Mouse (Mus musculus) myocyte (in vitro differentiated cells): Measurements from ENCODE around the gene Prr15l. TPM values are rescaled to one million over a fixed set of nuclear protein-coding genes. Genes with fewer than 3 reads are reported as not detected.

Experiments used
- H3K27me3 ChIP-seq: one replicate; pipeline ENCODE4 v1.6.1; 2011; ENCODE audit not compliant: control insufficient read depth, insufficient read depth, insufficient read length
- H3K36me3 ChIP-seq: one replicate; pipeline ENCODE4 v1.6.1; 2011; ENCODE audit not compliant: control insufficient read depth, insufficient read depth
- H3K4me2 ChIP-seq: one replicate; pipeline ENCODE4 v1.6.1; 2011; ENCODE audit warnings: low read depth, control low read depth
- H3K4me3 ChIP-seq: one replicate; pipeline ENCODE4 v1.5.1; 2011; ENCODE audit warnings: mild to moderate bottlenecking, control low read depth, moderate library complexity
- H3K79me2 ChIP-seq: one replicate; pipeline ENCODE4 v1.6.1; 2011; ENCODE audit not compliant: control insufficient read depth, insufficient read depth
- H3ac ChIP-seq: one replicate; pipeline ENCODE4 v1.6.1; 2011; ENCODE audit not compliant: control insufficient read depth, insufficient read length
- CEBPB ChIP-seq: IDR thresholded peaks from 2 replicates; pipeline ENCODE4 v1.6.1; 2011; ENCODE audit warnings: mild to moderate bottlenecking, moderate library complexity; ENCODE audit not compliant: poor library complexity, insufficient read depth, severe bottlenecking
- E2F4 ChIP-seq: IDR thresholded peaks from one replicate; pipeline ENCODE4 v1.6.1; 2011; ENCODE audit warnings: mild to moderate bottlenecking, control low read depth, moderate library complexity; ENCODE audit not compliant: insufficient read depth
- MAX ChIP-seq: IDR thresholded peaks from one replicate; pipeline ENCODE4 v1.6.1; 2011; ENCODE audit warnings: low read depth, mild to moderate bottlenecking, control low read depth
- MYOD1 ChIP-seq, 3 experiments: IDR thresholded peaks; one replicate each; pipeline ENCODE4 v1.6.1; 2011; ENCODE audit warnings: control low read depth in 2 of 3, low read depth in 2 of 3, mild to moderate bottlenecking in 2 of 3, moderate library complexity in 1 of 3; ENCODE audit not compliant: insufficient read length in 2 of 3, control insufficient read depth in 1 of 3
- MYOG ChIP-seq, 3 experiments: IDR thresholded peaks; one replicate each; pipeline ENCODE4 v1.6.1; 2011; ENCODE audit warnings: control low read depth in 2 of 3, low read depth in 2 of 3, mild to moderate bottlenecking in 2 of 3; ENCODE audit not compliant: insufficient read length in 2 of 3, control insufficient read depth in 1 of 3, insufficient read depth in 1 of 3
- POLR2A ChIP-seq: IDR thresholded peaks from one replicate; pipeline ENCODE4 v1.6.1; 2011; ENCODE audit warnings: low read depth, mild to moderate bottlenecking, control low read depth, moderate library complexity; ENCODE audit not compliant: insufficient read length
- POLR2AphosphoS2 ChIP-seq: IDR thresholded peaks from one replicate; pipeline ENCODE4 v1.6.1; 2011; ENCODE audit warnings: low read depth, control low read depth; ENCODE audit not compliant: insufficient read length
- REST ChIP-seq: IDR thresholded peaks from one replicate; pipeline ENCODE4 v1.6.1; 2011; ENCODE audit warnings: mild to moderate bottlenecking, control low read depth, moderate library complexity; ENCODE audit not compliant: insufficient read depth, insufficient read length
- SRF ChIP-seq: IDR thresholded peaks from one replicate; pipeline ENCODE4 v1.6.1; 2011; ENCODE audit warnings: low read depth; ENCODE audit not compliant: control insufficient read depth, insufficient read length
- TCF12 ChIP-seq: IDR thresholded peaks from one replicate; pipeline ENCODE4 v1.6.1; 2011; ENCODE audit warnings: mild to moderate bottlenecking, control low read depth; ENCODE audit not compliant: poor library complexity, insufficient read depth, severe bottlenecking
- TCF3 ChIP-seq: IDR thresholded peaks from one replicate; pipeline ENCODE4 v1.6.1; 2011; ENCODE audit warnings: low read depth, control low read depth; ENCODE audit not compliant: insufficient read length
- USF1 ChIP-seq: IDR thresholded peaks from one replicate; pipeline ENCODE4 v1.6.1; 2011; ENCODE audit warnings: low read depth, mild to moderate bottlenecking, control low read depth, moderate library complexity
- polyA plus RNA-seq: library from polyadenylated mRNA; unstranded; fragments of >200 nt; fragmentation: generic; extraction: Trizol; gene quantifications from one replicate; pipeline ENCODE4 v1.2.1, GENCODE M21; 2012; ENCODE audit warnings: missing spikeins

Gene Prr15l
- polyA plus RNA-seq, 1 experiment, result 0.07 TPM

- Histone ChIP-seq H3K36me3 (no peaks in the 10 kb centered on the region), H3K79me2 (no peaks in the 10 kb centered on the region), H3ac (no peak overlapping the region), H3K4me3 (no peak overlapping the region), H3K4me2 (no peak overlapping the region), H3K27me3 (no peaks in the 10 kb centered on the region)
- TF ChIP-seq USF1 (no peak), POLR2A (no peak), E2F4 (no peak), TCF3 (no peak), MYOD1 (IDR thresholded peaks at IDR 0.05; ENCODE audit: control insufficient read depth in 1 of 3, insufficient read length in 2 of 3, low read depth in 2 of 3) (peak in 1 of 3 experiments; percentile 9), REST (no peak), MYOG (IDR thresholded peaks at IDR 0.05; ENCODE audit: control insufficient read depth in 1 of 3, insufficient read depth in 1 of 3, insufficient read length in 2 of 3, low read depth in 2 of 3) (no peak)
Observed at GRCm38 (mm10) chr11:96908594-96908993, 19.3 kb upstream of the Prr15l start.

GRCm38 (mm10) chr11:96910003-96910402 is 17.9 kb upstream of the Prr15l start:
- Histone ChIP-seq H3K79me2 (no peaks in the 10 kb centered on the region), H3K4me2 (no peak overlapping the region), H3K27me3 (no peaks in the 10 kb centered on the region), H3ac (no peak overlapping the region), H3K4me3 (no peak overlapping the region), H3K36me3 (no peaks in the 10 kb centered on the region)
- TF ChIP-seq TCF3 (no peak), SRF (no peak), MYOG (IDR thresholded peaks at IDR 0.05; ENCODE audit: control insufficient read depth in 1 of 3, insufficient read depth in 1 of 3, insufficient read length in 2 of 3, low read depth in 2 of 3) (no peak), TCF12 (no peak), MAX (no peak)

- TF ChIP-seq USF1 (no peak), SRF (no peak), TCF12 (no peak)
- no peaks in the 10 kb centered on the region for H3K36me3 ChIP-seq
- H3K4me2 ChIP-seq, result no peak overlapping the region
- H3K4me3 ChIP-seq, result no peak overlapping the region
- H3K27me3 ChIP-seq, result no peaks in the 10 kb centered on the region
- H3K79me2 ChIP-seq, result no peaks in the 10 kb centered on the region
- H3ac ChIP-seq, result no peak overlapping the region
Observed at GRCm38 (mm10) chr11:96912682-96913081, 15.2 kb upstream of the Prr15l start.

GRCm38 (mm10) chr11:96916044-96916884 is 11.6 kb upstream of the Prr15l start, which contains the start of gene Cdk5rap3:
Cdk5rap3 (minus strand) TSS chr11:96916496.
- H3K4me3 ChIP-seq, result peak within 1 kb of the TSS; percentile 63
- H3K79me2 ChIP-seq, result no peaks in the 10 kb centered on the region
- TF ChIP-seq E2F4, result peak; percentile 28
- TF ChIP-seq TCF3, result no peak
- no peak for TF ChIP-seq SRF
- TF ChIP-seq USF1, result peak; percentile 58
- TF ChIP-seq POLR2AphosphoS2, result peak; percentile 65
- TF ChIP-seq MYOG (IDR thresholded peaks at IDR 0.05; ENCODE audit: control insufficient read depth in 1 of 3, insufficient read depth in 1 of 3, insufficient read length in 2 of 3, low read depth in 2 of 3), result peak in 1 of 3 experiments; percentile 32
- TF ChIP-seq MYOD1 (IDR thresholded peaks at IDR 0.05; ENCODE audit: control insufficient read depth in 1 of 3, insufficient read length in 2 of 3, low read depth in 2 of 3), result no peak
- TF ChIP-seq POLR2A, result peak; percentile 76
- TF ChIP-seq MAX, result peak; percentile 74
- peak within 1 kb of the TSS; percentile 98 for H3K4me2 ChIP-seq
- H3K36me3 ChIP-seq, result no peaks in the 10 kb centered on the region
- H3K27me3 ChIP-seq, result no peaks in the 10 kb centered on the region
- H3ac ChIP-seq, result peak within 1 kb of the TSS; percentile 19

- Histone ChIP-seq H3K4me3 (peak overlapping the region; percentile 63), H3K27me3 (no peaks in the 10 kb centered on the region), H3ac (no peak overlapping the region), H3K4me2 (peak overlapping the region; percentile 98), H3K79me2 (no peaks in the 10 kb centered on the region), H3K36me3 (no peaks in the 10 kb centered on the region)
- TF ChIP-seq SRF (no peak), POLR2A (no peak), TCF3 (no peak), MYOD1 (IDR thresholded peaks at IDR 0.05; ENCODE audit: control insufficient read depth in 1 of 3, insufficient read length in 2 of 3, low read depth in 2 of 3) (no peak), CEBPB (no peak), E2F4 (no peak), TCF12 (no peak), POLR2AphosphoS2 (no peak), MAX (no peak), USF1 (no peak), MYOG (IDR thresholded peaks at IDR 0.05; ENCODE audit: control insufficient read depth in 1 of 3, insufficient read depth in 1 of 3, insufficient read length in 2 of 3, low read depth in 2 of 3) (no peak), REST (no peak)
Observed at GRCm38 (mm10) chr11:96916885-96917396, 11.0 kb upstream of the Prr15l start.
